Mouse (Mus musculus) kidney, postnatal 0 days (tissue): ENCODE measurements around the gene Helz2. TPM values are rescaled to one million over a fixed set of nuclear protein-coding genes. Genes with fewer than 3 reads are reported as not detected.
"Not testable (repeated sequence)": the region's sequence is repeated elsewhere in the genome, so short reads cannot be mapped to it uniquely, and the experiment has no call there.

ENCODE experiments used
- ATAC-seq: fragments of 200-750 bp; cut with Nextera tagmentation; replicated peaks from 2 replicates; pipeline ENCODE4 v1.8.0; 2017; ENCODE audit warnings: low read depth, moderate number of reproducible peaks, moderate TSS enrichment, moderate library complexity; ENCODE audit not compliant: low FRiP score
- DNase-seq: peaks from one replicate; pipeline ENCODE4 v3.0.0-alpha.2; 2016; ENCODE audit warnings: low spot score
- H3K27ac ChIP-seq: fragments of 300-500 bp; sonication (generic); 2 replicates; pipeline ENCODE4 v1.5.1; 2014; ENCODE audit warnings: mild to moderate bottlenecking
- H3K27me3 ChIP-seq: fragments of 300-500 bp; sonication (generic); 2 replicates; pipeline ENCODE4 v1.6.1; 2014; ENCODE audit warnings: low read length, mixed read lengths; ENCODE audit not compliant: insufficient read depth
- H3K36me3 ChIP-seq: fragments of 300-500 bp; sonication (generic); 2 replicates; pipeline ENCODE4 v1.6.1; 2014; ENCODE audit warnings: low read length, mixed read lengths; ENCODE audit not compliant: insufficient read depth
- H3K4me1 ChIP-seq: fragments of 300-500 bp; sonication (generic); replicated peaks from 2 replicates; pipeline ENCODE4 v1.6.1; 2014; ENCODE audit warnings: antibody characterized with exemption, low read length, mixed read lengths; ENCODE audit not compliant: insufficient read depth
- H3K4me2 ChIP-seq: fragments of 300-500 bp; sonication (generic); 2 replicates; pipeline ENCODE4 v1.6.1; 2014; ENCODE audit warnings: mild to moderate bottlenecking, low read length, moderate library complexity, mixed read lengths
- H3K4me3 ChIP-seq: fragments of 300-500 bp; sonication (generic); replicated peaks from 2 replicates; pipeline ENCODE4 v1.5.1; 2014; ENCODE audit warnings: low read depth, low read length
- H3K9ac ChIP-seq: fragments of 300-500 bp; sonication (generic); 2 replicates; pipeline ENCODE4 v1.6.1; 2014; ENCODE audit warnings: low read depth, low read length
- H3K9me3 ChIP-seq: fragments of 300-500 bp; sonication (generic); replicated peaks from 2 replicates; pipeline ENCODE4 v1.6.1; 2016; ENCODE audit warnings: low read length, inconsistent platforms, mixed read lengths
- CTCF ChIP-seq: IDR thresholded peaks from 2 replicates; pipeline ENCODE4 v1.5.1; 2016; ENCODE audit warnings: antibody characterized with exemption, low read depth, mild to moderate bottlenecking, moderate library complexity
- WGBS: fragments of 180-500 bp; shearing (Covaris S2); extraction: QIAGEN DNeasy Blood & Tissue Kit; methylation state at CpG from one replicate; pipeline ENCODE4 v1.1.7; 2014; 5-methylcytosine and 5-hydroxymethylcytosine counted together
- polyA plus RNA-seq: library from polyadenylated mRNA; unstranded; fragments of >200 nt; fragmentation: Nextera tagmentation; extraction: Ambion mirVana; gene quantifications from 2 replicates; pipeline ENCODE4 v1.2.1, GENCODE M21; 2015

Helz2 gene
- polyA plus RNA-seq, 1 experiment from 2014 or later = 1.5 TPM

- DNase-seq (no peak), ATAC-seq (no peak)
- 82% methylated on average over 4 of the region's 4 CpGs for WGBS
- Histone ChIP-seq H3K27ac (no peak overlapping the region), H3K4me3 (no peak overlapping the region), H3K9me3 (no peaks in the 10 kb centered on the region), H3K4me2 (no peak overlapping the region), H3K36me3 (no peaks in the 10 kb centered on the region), H3K4me1 (no peaks in the 10 kb centered on the region), H3K9ac (no peak overlapping the region), H3K27me3 (no peaks in the 10 kb centered on the region)
- no peak for TF ChIP-seq CTCF
Observed at GRCm38 (mm10) chr2:181196628-181197300, 45.1 kb downstream of the Helz2 start.

- H3K36me3 ChIP-seq = 0 out of 2 replicates have a peak, but pooled peaks cover 4% of the 10 kb centered on the region
- DNase-seq (no peak), ATAC-seq (no peak)
- TF ChIP-seq CTCF = no peak
- no peak overlapping the region for H3K4me2 ChIP-seq
- peaks cover 6% of the 10 kb centered on the region; the same call in 1 of the 2 replicates for H3K4me1 ChIP-seq
- no peaks in the 10 kb centered on the region for H3K27me3 ChIP-seq
- no peak overlapping the region for H3K4me3 ChIP-seq
- H3K27ac ChIP-seq = no peak overlapping the region
- 74% methylated on average over 3 of the region's 3 CpGs for WGBS
- H3K9ac ChIP-seq = no peak overlapping the region
- H3K9me3 ChIP-seq = no peaks in the 10 kb centered on the region
Observed at GRCm38 (mm10) chr2:181193044-181193443, 48.8 kb downstream of the Helz2 start.

- Histone ChIP-seq H3K27me3 (no peaks in the 10 kb centered on the region), H3K9me3 (no peaks in the 10 kb centered on the region), H3K4me3 (no peak overlapping the region), H3K4me2 (no peak overlapping the region), H3K27ac (no peak overlapping the region), H3K4me1 (peaks cover 6% of the 10 kb centered on the region; the same call in 1 of the 2 replicates), H3K36me3 (0 out of 2 replicates have a peak, but pooled peaks cover 4% of the 10 kb centered on the region), H3K9ac (no peak overlapping the region)
- no peak for ATAC-seq
- DNase-seq = no peak
- TF ChIP-seq CTCF = no peak
- 70% methylated on average over 4 of the region's 4 CpGs for WGBS
Observed at GRCm38 (mm10) chr2:181191936-181192335, 49.9 kb downstream of the Helz2 start.

DNA sequence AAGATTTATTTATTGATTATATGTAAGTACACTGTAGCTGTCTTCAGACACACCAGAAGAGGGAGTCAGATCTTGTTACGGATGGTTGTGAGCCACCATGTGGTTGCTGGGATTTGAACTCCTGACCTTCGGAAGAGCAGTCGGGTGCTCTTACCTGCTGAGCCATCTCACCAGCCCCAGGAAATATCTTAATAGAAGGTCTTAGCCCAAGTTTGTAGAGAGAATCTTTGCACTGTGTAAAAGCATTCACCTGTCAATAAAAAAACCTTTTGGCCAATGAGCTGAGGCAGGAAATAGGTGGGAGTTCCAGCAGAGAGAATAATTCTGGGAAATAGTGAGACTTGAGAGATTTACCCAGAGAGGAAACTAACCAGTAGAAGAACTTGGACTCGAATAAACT, 50.4 kb downstream of the Helz2 start:
- not testable (repeated sequence) for H3K4me1 ChIP-seq, H3K4me2 ChIP-seq, H3K4me3 ChIP-seq, H3K9me3 ChIP-seq, H3K36me3 ChIP-seq, ATAC-seq, H3K27me3 ChIP-seq, DNase-seq, H3K9ac ChIP-seq, H3K27ac ChIP-seq
- WGBS = 73% methylated on average over 3 of the region's 4 CpGs

GRCm38 (mm10) chr2:181189321-181189720, 52.5 kb downstream of the Helz2 start:
- no peak overlapping the region for H3K4me3 ChIP-seq
- no peak overlapping the region for H3K9ac ChIP-seq
- no peak for DNase-seq
- no peak for TF ChIP-seq CTCF
- WGBS = 94% methylated on average over 1 of the region's 1 CpGs
- H3K36me3 ChIP-seq = 0 out of 2 replicates have a peak, but pooled peaks cover 4% of the 10 kb centered on the region
- no peak for ATAC-seq
- H3K27me3 ChIP-seq = no peaks in the 10 kb centered on the region
- no peaks in the 10 kb centered on the region for H3K9me3 ChIP-seq
- H3K4me1 ChIP-seq = peaks cover 6% of the 10 kb centered on the region; the same call in 1 of the 2 replicates
- no peak overlapping the region for H3K4me2 ChIP-seq
- H3K27ac ChIP-seq = peak overlapping the region; percentile 73; the same call in 1 of the 2 replicates

- no peak for TF ChIP-seq CTCF
- no peak overlapping the region for H3K4me3 ChIP-seq
- H3K4me2 ChIP-seq = peak overlapping the region; percentile 24; the same call in 1 of the 2 replicates
- no peaks in the 10 kb centered on the region for H3K27me3 ChIP-seq
- H3K27ac ChIP-seq = peak overlapping the region; percentile 73; the same call in 1 of the 2 replicates
- peaks cover 6% of the 10 kb centered on the region; the same call in 1 of the 2 replicates for H3K4me1 ChIP-seq
- 0 out of 2 replicates have a peak, but pooled peaks cover 4% of the 10 kb centered on the region for H3K36me3 ChIP-seq
- 38% methylated on average over 2 of the region's 2 CpGs for WGBS
- no peak for ATAC-seq
- peak; percentile 22 for DNase-seq
- no peaks in the 10 kb centered on the region for H3K9me3 ChIP-seq
- no peak overlapping the region for H3K9ac ChIP-seq
Observed at GRCm38 (mm10) chr2:181188681-181189080, 53.1 kb downstream of the Helz2 start.
